Mouse (Mus musculus) midbrain, embryonic 11.5 days (tissue): ENCODE measurements around the gene Nosip. TPM values are rescaled to one million over a fixed set of nuclear protein-coding genes. Genes with fewer than 3 reads are reported as not detected.
"Not testable (repeated sequence)": the region's sequence is repeated elsewhere in the genome, so short reads cannot be mapped to it uniquely, and the experiment has no call there.

ENCODE experiments used
- ATAC-seq: fragments of 200-750 bp; cut with Nextera tagmentation; 2 replicates; pipeline ENCODE4 v1.8.0; 2017; ENCODE audit warnings: moderate TSS enrichment, moderate library complexity; ENCODE audit not compliant: low FRiP score
- DNase-seq: peaks from one replicate; pipeline ENCODE4 v3.0.0; 2015; ENCODE audit warnings: low spot score; ENCODE audit errors: missing footprints
- H3K27ac ChIP-seq: fragments of 300-500 bp; sonication (generic); 2 replicates; pipeline ENCODE4 v1.5.1; 2014; ENCODE audit warnings: low read depth, low read length
- H3K27me3 ChIP-seq: fragments of 300-500 bp; sonication (generic); 2 replicates; pipeline ENCODE4 v1.6.1; 2014; ENCODE audit warnings: mild to moderate bottlenecking, low read length, moderate library complexity, mixed read lengths; ENCODE audit not compliant: control insufficient read depth, insufficient read depth
- H3K36me3 ChIP-seq: fragments of 300-500 bp; sonication (generic); 2 replicates; pipeline ENCODE4 v1.6.1; 2014; ENCODE audit warnings: mild to moderate bottlenecking, low read length, moderate library complexity, mixed read lengths; ENCODE audit not compliant: control insufficient read depth, insufficient read depth
- H3K4me1 ChIP-seq: fragments of 300-500 bp; sonication (generic); 2 replicates; pipeline ENCODE4 v1.6.1; 2014; ENCODE audit warnings: low read length; ENCODE audit not compliant: control insufficient read depth, insufficient read depth
- H3K4me2 ChIP-seq: fragments of 300-500 bp; sonication (generic); 2 replicates; pipeline ENCODE4 v1.6.1; 2014; ENCODE audit warnings: mild to moderate bottlenecking, moderate library complexity
- H3K4me3 ChIP-seq: fragments of 300-500 bp; sonication (generic); 2 replicates; pipeline ENCODE4 v1.5.1; 2014; ENCODE audit warnings: low read depth, low read length
- H3K9ac ChIP-seq: fragments of 300-500 bp; sonication (generic); 2 replicates; pipeline ENCODE4 v1.6.1; 2014; ENCODE audit warnings: low read length
- H3K9me3 ChIP-seq: fragments of 300-500 bp; sonication (generic); 2 replicates; pipeline ENCODE4 v1.6.1; 2016; ENCODE audit warnings: low read length; ENCODE audit not compliant: control insufficient read depth
- WGBS: fragments of 180-500 bp; shearing (Covaris S2); extraction: QIAGEN DNeasy Blood & Tissue Kit; methylation state at CpG from one replicate; pipeline ENCODE4 v1.1.7; 2014; 5-methylcytosine and 5-hydroxymethylcytosine counted together
- polyA plus RNA-seq: library from polyadenylated mRNA; unstranded; fragments of >200 nt; fragmentation: Nextera tagmentation; extraction: Ambion mirVana; gene quantifications from 2 replicates; pipeline ENCODE4 v1.2.1, GENCODE M21; 2014

Gene Nosip
- polyA plus RNA-seq, 1 experiment from 2014 or later: 56.7 TPM

GRCm38 (mm10) chr7:45090251-45090977 is 28.2 kb downstream of the Nosip start:
- Histone ChIP-seq H3K4me2 (no peak overlapping the region), H3K9ac (no peak overlapping the region), H3K4me3 (no peak overlapping the region), H3K27me3 (no peaks in the 10 kb centered on the region; the same call in 1 of the 2 replicates), H3K27ac (no peak overlapping the region), H3K9me3 (no peaks in the 10 kb centered on the region), H3K36me3 (peaks cover 3% of the 10 kb centered on the region; the same call in 1 of the 2 replicates), H3K4me1 (peaks cover 9% of the 10 kb centered on the region)
- ATAC-seq (no peak), DNase-seq (no peak)
- 81% methylated on average over 13 of the region's 13 CpGs for WGBS

DNA sequence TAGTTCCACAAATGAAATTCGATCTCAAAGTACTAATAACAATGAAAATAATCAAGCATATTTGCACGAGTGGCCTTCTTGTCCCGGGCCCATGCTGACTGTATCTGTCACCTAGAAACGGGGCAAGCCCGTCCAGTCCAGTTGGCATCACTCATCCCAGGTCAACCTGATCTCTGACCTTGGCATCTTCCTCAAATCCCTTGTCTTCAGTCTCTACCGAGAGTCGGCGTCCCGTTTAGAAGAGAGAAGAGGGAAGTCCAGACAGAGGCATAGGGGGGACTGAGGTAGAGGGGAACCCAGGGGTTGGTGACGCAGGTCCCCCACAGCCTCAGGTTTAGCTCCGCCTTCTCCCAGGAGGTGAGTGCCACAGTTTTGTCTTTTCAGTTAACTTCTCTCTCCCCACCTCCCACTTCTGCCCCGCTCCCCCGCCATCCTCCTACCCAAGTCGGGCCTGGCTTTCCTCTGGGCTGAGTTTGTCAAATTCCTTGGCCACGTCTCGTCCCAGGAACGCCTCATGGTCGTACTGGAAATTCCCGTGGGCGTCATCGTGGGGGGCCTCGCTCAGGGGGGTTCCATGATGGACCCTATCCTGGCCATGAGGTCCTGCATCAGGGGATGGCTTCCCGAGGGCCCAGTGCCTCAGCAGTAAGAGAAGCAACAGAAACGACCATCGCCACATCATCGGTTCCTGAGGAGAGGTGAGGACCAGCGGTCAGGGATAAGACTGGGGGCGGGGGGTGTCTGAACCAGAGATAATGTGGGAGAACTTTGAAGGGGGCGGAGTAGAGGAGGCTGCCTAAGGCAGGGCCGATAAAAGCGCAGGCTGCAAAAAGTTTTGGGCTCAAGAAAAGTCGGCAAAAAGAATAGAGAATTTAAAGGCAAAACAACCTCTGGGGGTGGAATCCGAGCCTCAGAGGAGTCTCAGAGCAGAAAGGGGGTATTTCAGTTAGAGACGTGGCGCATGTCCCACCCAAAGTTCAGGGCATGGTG is 29.1 kb downstream of the Nosip start:
- Histone ChIP-seq H3K36me3 (no peaks in the 10 kb centered on the region; the same call in 1 of the 2 replicates), H3K27me3 (no peaks in the 10 kb centered on the region; the same call in 1 of the 2 replicates), H3K27ac (no peak overlapping the region), H3K4me1 (peaks cover 9% of the 10 kb centered on the region), H3K9ac (peak overlapping the region; percentile 56), H3K4me2 (peak overlapping the region; percentile 64), H3K9me3 (no peaks in the 10 kb centered on the region), H3K4me3 (peak overlapping the region; percentile 44)
- DNase-seq (peak; percentile 88), ATAC-seq (peak; percentile 36)
- WGBS: 15% methylated on average over 35 of the region's 35 CpGs

DNA sequence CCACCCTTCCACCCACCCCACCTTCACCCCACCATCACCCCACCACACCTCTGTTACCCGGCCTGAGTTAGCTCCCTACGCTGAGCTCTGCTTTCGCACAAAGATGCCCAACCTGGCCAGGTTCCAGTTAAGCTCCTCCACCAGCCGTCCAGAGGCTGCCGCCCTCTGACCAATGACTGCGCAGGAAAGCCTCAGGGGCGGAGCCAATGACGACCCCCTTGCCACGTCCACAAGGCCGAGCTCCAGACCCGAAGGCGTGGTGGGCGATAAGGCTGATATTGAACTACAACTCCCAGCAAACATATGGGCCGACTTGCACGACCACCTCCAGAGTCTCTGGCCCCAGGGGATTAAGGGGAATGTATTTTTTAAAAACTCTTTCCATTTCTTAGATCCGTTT is 29.8 kb downstream of the Nosip start, which contains the start of gene Rcn3:
Gene Rcn3 (minus strand): TSS at position 174 of the 400 bp plus-strand sequence.
- Histone ChIP-seq H3K4me3 (peak within 1 kb of the TSS; percentile 44), H3K9me3 (no peaks in the 10 kb centered on the region), H3K9ac (peak within 1 kb of the TSS; percentile 56), H3K4me1 (peaks cover 9% of the 10 kb centered on the region), H3K27me3 (no peaks in the 10 kb centered on the region; the same call in 1 of the 2 replicates), H3K4me2 (peak within 1 kb of the TSS; percentile 64), H3K36me3 (no peaks in the 10 kb centered on the region), H3K27ac (no peak within 1 kb of the TSS)
- DNase-seq: peak; percentile 98
- under 1% methylated on average over 16 of the region's 16 CpGs for WGBS
- ATAC-seq: peak; percentile 95

- Histone ChIP-seq H3K27me3 (no peaks in the 10 kb centered on the region; the same call in 1 of the 2 replicates), H3K9ac (no peak overlapping the region), H3K4me1 (peaks cover 9% of the 10 kb centered on the region), H3K4me3 (no peak overlapping the region), H3K4me2 (no peak overlapping the region), H3K9me3 (no peaks in the 10 kb centered on the region), H3K27ac (no peak overlapping the region), H3K36me3 (no peaks in the 10 kb centered on the region)
- no peak for ATAC-seq
- peak; percentile 88 for DNase-seq
- 73% methylated on average over 12 of the region's 12 CpGs for WGBS
Measured at GRCm38 (mm10) chr7:45092828-45093515, 30.7 kb downstream of the Nosip start.

DNA sequence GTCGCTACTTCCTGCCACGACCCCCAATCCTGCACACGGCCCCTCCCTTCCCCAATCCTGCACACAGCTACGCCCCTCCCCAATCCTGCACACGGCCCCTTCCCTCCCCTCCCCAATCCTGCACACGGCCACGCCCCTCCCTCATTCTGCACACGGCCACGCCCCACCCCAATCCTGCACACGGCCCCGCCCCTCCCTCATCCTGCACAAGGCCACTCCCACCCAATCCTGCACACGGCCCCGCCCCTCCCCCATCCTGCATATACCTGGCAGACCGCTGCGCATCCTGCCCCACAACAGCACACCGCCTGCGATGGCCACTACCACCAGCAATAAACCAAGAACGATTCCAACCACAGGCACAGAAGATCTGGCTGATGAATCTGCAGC is 31.3 kb downstream of the Nosip start:
- DNase-seq (no peak), ATAC-seq (no peak)
- Histone ChIP-seq H3K4me2 (no peak overlapping the region), H3K36me3 (no peaks in the 10 kb centered on the region), H3K9ac (no peak overlapping the region), H3K27me3 (no peaks in the 10 kb centered on the region; the same call in 1 of the 2 replicates), H3K4me1 (peaks cover 9% of the 10 kb centered on the region), H3K9me3 (no peaks in the 10 kb centered on the region), H3K27ac (no peak overlapping the region), H3K4me3 (no peak overlapping the region)
- WGBS: 36% methylated on average over 17 of the region's 18 CpGs

DNA sequence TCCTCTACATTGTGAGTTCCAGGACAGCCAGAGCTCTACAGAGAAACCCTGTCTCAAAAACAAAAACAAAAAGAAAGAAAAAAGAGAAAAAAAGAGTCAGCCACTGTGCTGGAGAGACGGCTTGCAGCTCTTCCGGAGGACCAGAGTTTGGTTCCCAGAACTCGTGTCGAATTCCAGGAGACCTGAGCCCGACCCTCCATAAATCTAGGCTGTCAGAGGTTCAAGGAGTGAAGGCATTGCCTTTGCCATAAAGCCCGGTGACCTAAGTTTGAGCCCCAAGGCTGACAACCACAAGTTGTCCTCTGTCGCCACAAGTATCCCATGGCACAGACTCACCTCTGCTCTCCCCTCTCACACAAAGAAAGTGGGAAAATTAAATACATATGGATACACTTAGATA is 31.9 kb downstream of the Nosip start:
- DNase-seq: no peak
- Histone ChIP-seq H3K27ac (no peak overlapping the region), H3K4me1 (peaks cover 9% of the 10 kb centered on the region), H3K36me3 (no peaks in the 10 kb centered on the region), H3K27me3 (no peaks in the 10 kb centered on the region; the same call in 1 of the 2 replicates), H3K4me3 (no peak overlapping the region), H3K9me3 (no peaks in the 10 kb centered on the region), H3K9ac (no peak overlapping the region), H3K4me2 (no peak overlapping the region)
- no peak for ATAC-seq
- 80% methylated on average over 7 of the region's 7 CpGs for WGBS

DNA sequence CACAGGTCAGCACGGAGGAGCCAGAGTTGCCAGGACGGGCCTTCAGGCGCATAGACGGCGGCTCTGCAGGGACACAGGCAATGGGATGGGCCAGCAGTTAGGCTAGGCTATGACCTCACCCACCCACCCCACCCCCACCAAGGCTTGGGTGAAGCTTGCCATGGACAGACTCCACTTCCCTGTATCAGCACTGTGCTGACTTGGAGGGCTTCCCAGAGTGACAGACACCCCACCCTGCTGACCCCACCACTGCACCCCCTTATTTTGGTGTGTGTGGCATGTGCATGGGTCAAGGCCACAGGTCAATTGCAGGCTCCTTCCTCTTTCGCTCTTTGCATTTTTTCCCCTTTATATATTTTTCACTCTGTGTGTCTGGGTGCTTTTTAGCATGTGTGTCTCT is 33.1 kb downstream of the Nosip start:
- 84% methylated on average over 6 of the region's 6 CpGs for WGBS
- no peak overlapping the region for H3K27ac ChIP-seq
- no peak overlapping the region for H3K9ac ChIP-seq
- H3K4me3 ChIP-seq: no peak overlapping the region
- H3K4me1 ChIP-seq: peaks cover 9% of the 10 kb centered on the region
- H3K36me3 ChIP-seq: no peaks in the 10 kb centered on the region
- no peak overlapping the region for H3K4me2 ChIP-seq
- H3K9me3 ChIP-seq: no peaks in the 10 kb centered on the region
- H3K27me3 ChIP-seq: no peaks in the 10 kb centered on the region; the same call in 1 of the 2 replicates
- no peak for ATAC-seq
- no peak for DNase-seq

DNA sequence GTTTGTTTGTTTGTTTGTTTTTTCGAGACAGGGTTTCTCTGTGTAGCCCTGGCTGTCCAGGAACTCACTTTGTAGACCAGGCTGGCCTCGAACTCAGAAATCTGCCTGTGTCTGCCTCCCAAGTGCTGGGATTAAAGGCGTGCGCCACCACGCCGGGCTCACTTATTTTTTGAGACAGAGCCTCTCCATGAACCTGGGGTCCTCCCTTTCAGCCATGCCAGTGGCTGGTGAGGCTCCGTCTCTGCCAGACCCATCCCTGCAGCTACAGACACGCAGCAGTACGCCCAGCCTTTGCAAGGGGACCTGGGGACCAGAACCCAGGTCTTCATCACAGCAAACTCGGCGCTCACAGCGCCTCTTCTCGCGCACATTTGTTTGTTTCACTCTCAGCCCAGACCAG is 33.7 kb downstream of the Nosip start:
- H3K36me3 ChIP-seq, H3K4me2 ChIP-seq, H3K9ac ChIP-seq, H3K9me3 ChIP-seq, H3K27me3 ChIP-seq, H3K4me1 ChIP-seq, H3K4me3 ChIP-seq, H3K27ac ChIP-seq, ATAC-seq, DNase-seq: not testable (repeated sequence)
- 93% methylated on average over 14 of the region's 14 CpGs for WGBS
